Mouse (Mus musculus): ENCODE results near the gene Sorbs1. TPM values are rescaled to one million over a fixed set of nuclear protein-coding genes. Genes with fewer than 3 reads are reported as not detected.

The Sorbs1 gene
- total and polyA plus RNA-seq, 3 experiments: 2.1 to 6.2 (median 3.6) TPM

- no peak for DNase-seq (ENCODE audit: extremely low read depth)
- in situ Hi-C loops (cut with MboI; ENCODE audit: low pct_ligation_motif_present, low pct_unique_long_range_greater_than_20kb, low sequenced_read_pairs): no loop called here
- dilution Hi-C loops (cut with MboI; ENCODE audit: extremely low pct_ligation_motif_present, extremely low pct_unique_long_range_greater_than_20kb, low sequenced_read_pairs): no loop called here
These were observed 97.9 kb downstream of the Sorbs1 start for GRCm38 (mm10) chr19:40415725-40416124.

GRCm38 (mm10) chr19:40414798-40415475 lies 98.6 kb downstream of the Sorbs1 start:
- no peaks in the 10 kb centered on the region for H3K27me3 ChIP-seq (replicated peaks)
- no peaks in the 10 kb centered on the region for H3K79me2 ChIP-seq (replicated peaks; ENCODE audit: control insufficient read depth, extremely low read depth, insufficient read depth, poor library complexity, severe bottlenecking)
- H3K9ac ChIP-seq (ENCODE audit: insufficient read depth, low read depth): no peak overlapping the region
- DNase-seq (ENCODE audit: extremely low read depth): no peak
- H3K9me3 ChIP-seq (replicated peaks; ENCODE audit: low read length): no peaks in the 10 kb centered on the region
- no peak overlapping the region for H3K27ac ChIP-seq (ENCODE audit: insufficient read depth, low read depth)
- dilution Hi-C loops (cut with MboI; ENCODE audit: extremely low pct_ligation_motif_present, extremely low pct_unique_long_range_greater_than_20kb, low sequenced_read_pairs): no loop called here
- 0 out of 4 replicates have a peak, but pooled peaks cover 0 to 6% of the 10 kb centered on the region in 2 experiments for H3K4me1 ChIP-seq (ENCODE audit: control insufficient read depth in 1 of 2, insufficient read depth in 2 of 2)
- no peak for TF ChIP-seq RAD21 (IDR thresholded peaks at IDR 0.05; ENCODE audit: low read depth, low read length)
- no peak for TF ChIP-seq CHD1 (IDR thresholded peaks at IDR 0.05; ENCODE audit: low read depth, low read length)
- TF ChIP-seq BHLHE40 (IDR thresholded peaks at IDR 0.05; ENCODE audit: low read depth, low read length): no peak
- no peaks in the 10 kb centered on the region for H3K36me3 ChIP-seq (replicated peaks in 1 of 2; ENCODE audit: control insufficient read depth in 1 of 2, insufficient read depth in 1 of 2, low read length in 1 of 2)
- in situ Hi-C loops (cut with MboI; ENCODE audit: low pct_ligation_motif_present, low pct_unique_long_range_greater_than_20kb, low sequenced_read_pairs): no loop called here
- H3K4me2 ChIP-seq (ENCODE audit: insufficient read depth, low read depth, poor library complexity, severe bottlenecking): no peak overlapping the region
- no peak overlapping the region for H3K4me3 ChIP-seq (replicated peaks in 1 of 3; ENCODE audit: low read depth in 2 of 3, low read length in 2 of 3, poor library complexity in 1 of 3)

More at GRCm38 (mm10) chr19:40415725-40416124, 97.9 kb downstream of the Sorbs1 start:
- Histone ChIP-seq H3K4me2 (ENCODE audit: insufficient read depth, low read depth, poor library complexity, severe bottlenecking) (no peak overlapping the region), H3K4me1 (ENCODE audit: control insufficient read depth in 1 of 2, insufficient read depth in 2 of 2) (no peaks in the 10 kb centered on the region), H3K79me2 (replicated peaks; ENCODE audit: control insufficient read depth, extremely low read depth, insufficient read depth, poor library complexity, severe bottlenecking) (no peaks in the 10 kb centered on the region), H3K9ac (ENCODE audit: insufficient read depth, low read depth) (no peak overlapping the region), H3K36me3 (replicated peaks in 1 of 2; ENCODE audit: control insufficient read depth in 1 of 2, insufficient read depth in 1 of 2, low read length in 1 of 2) (no peaks in the 10 kb centered on the region), H3K27me3 (replicated peaks) (no peaks in the 10 kb centered on the region), H3K9me3 (replicated peaks; ENCODE audit: low read length) (no peaks in the 10 kb centered on the region), H3K4me3 (replicated peaks in 1 of 3; ENCODE audit: low read depth in 2 of 3, low read length in 2 of 3, poor library complexity in 1 of 3) (no peak overlapping the region), H3K27ac (ENCODE audit: insufficient read depth, low read depth) (no peak overlapping the region)
- TF ChIP-seq MYC (IDR thresholded peaks at IDR 0.05; ENCODE audit: low read depth, low read length) (no peak), JUND (conservative IDR thresholded peaks at IDR 0.05; ENCODE audit: low read depth, low read length) (no peak)

GRCm38 (mm10) chr19:40414386-40414785 lies 99.2 kb downstream of the Sorbs1 start:
- in situ Hi-C loops (cut with MboI; ENCODE audit: low pct_ligation_motif_present, low pct_unique_long_range_greater_than_20kb, low sequenced_read_pairs): no loop called here
- H3K4me1 ChIP-seq (ENCODE audit: control insufficient read depth in 1 of 2, insufficient read depth in 2 of 2): 0 out of 4 replicates have a peak, but pooled peaks cover 0 to 6% of the 10 kb centered on the region in 2 experiments
- H3K79me2 ChIP-seq (replicated peaks; ENCODE audit: control insufficient read depth, extremely low read depth, insufficient read depth, poor library complexity, severe bottlenecking): no peaks in the 10 kb centered on the region
- H3K27ac ChIP-seq (ENCODE audit: insufficient read depth, low read depth): no peak overlapping the region
- H3K9me3 ChIP-seq (replicated peaks; ENCODE audit: low read length): no peaks in the 10 kb centered on the region
- no peak overlapping the region for H3K9ac ChIP-seq (ENCODE audit: insufficient read depth, low read depth)
- H3K4me2 ChIP-seq (ENCODE audit: insufficient read depth, low read depth, poor library complexity, severe bottlenecking): no peak overlapping the region
- DNase-seq (ENCODE audit: extremely low read depth): no peak
- H3K4me3 ChIP-seq (replicated peaks in 1 of 3; ENCODE audit: low read depth in 2 of 3, low read length in 2 of 3, poor library complexity in 1 of 3): no peak overlapping the region
- H3K27me3 ChIP-seq (replicated peaks): no peaks in the 10 kb centered on the region
- dilution Hi-C loops (cut with MboI; ENCODE audit: extremely low pct_ligation_motif_present, extremely low pct_unique_long_range_greater_than_20kb, low sequenced_read_pairs): no loop called here
- no peaks in the 10 kb centered on the region for H3K36me3 ChIP-seq (replicated peaks in 1 of 2; ENCODE audit: control insufficient read depth in 1 of 2, insufficient read depth in 1 of 2, low read length in 1 of 2)
- TF ChIP-seq USF1 (IDR thresholded peaks at IDR 0.05; ENCODE audit: low read depth, low read length) (no peak), GABPA (IDR thresholded peaks at IDR 0.05; ENCODE audit: insufficient replicate concordance, low read depth, low read length) (no peak), ZKSCAN1 (IDR thresholded peaks at IDR 0.05; ENCODE audit: borderline replicate concordance, low read depth, low read length) (no peak), MEF2A (IDR thresholded peaks at IDR 0.05; ENCODE audit: borderline replicate concordance, low read depth, low read length) (no peak), CHD1 (IDR thresholded peaks at IDR 0.05; ENCODE audit: low read depth, low read length) (no peak), EP300 (IDR thresholded peaks at IDR 0.05; ENCODE audit: low read length) (no peak), BHLHE40 (IDR thresholded peaks at IDR 0.05; ENCODE audit: low read depth, low read length) (no peak), PAX5 (IDR thresholded peaks at IDR 0.05; ENCODE audit: low read length) (no peak), IRF4 (IDR thresholded peaks at IDR 0.05; ENCODE audit: low read depth, low read length) (no peak), RCOR1 (conservative IDR thresholded peaks at IDR 0.05; ENCODE audit: low read depth, low read length) (no peak), KAT2A (IDR thresholded peaks at IDR 0.05; ENCODE audit: insufficient replicate concordance, low read length) (no peak), MAFK (IDR thresholded peaks at IDR 0.05; ENCODE audit: insufficient replicate concordance, low read length) (no peak), MAX (IDR thresholded peaks at IDR 0.05; ENCODE audit: low read length) (no peak), HCFC1 (IDR thresholded peaks at IDR 0.05; ENCODE audit: low read depth, low read length) (no peak), ELF1 (IDR thresholded peaks at IDR 0.05; ENCODE audit: low read depth, low read length) (no peak)

All from CH12.LX (cell line).